Mouse (Mus musculus): Measurements from ENCODE around the gene Hmbs. TPM values are rescaled to one million over a fixed set of nuclear protein-coding genes. Genes with fewer than 3 reads are reported as not detected.
"Not testable (repeated sequence)": the region's sequence is repeated elsewhere in the genome, so short reads cannot be mapped to it uniquely, and the experiment has no call there.

Hmbs gene
- polyA plus RNA-seq, 1 experiment = 331 TPM

DNA sequence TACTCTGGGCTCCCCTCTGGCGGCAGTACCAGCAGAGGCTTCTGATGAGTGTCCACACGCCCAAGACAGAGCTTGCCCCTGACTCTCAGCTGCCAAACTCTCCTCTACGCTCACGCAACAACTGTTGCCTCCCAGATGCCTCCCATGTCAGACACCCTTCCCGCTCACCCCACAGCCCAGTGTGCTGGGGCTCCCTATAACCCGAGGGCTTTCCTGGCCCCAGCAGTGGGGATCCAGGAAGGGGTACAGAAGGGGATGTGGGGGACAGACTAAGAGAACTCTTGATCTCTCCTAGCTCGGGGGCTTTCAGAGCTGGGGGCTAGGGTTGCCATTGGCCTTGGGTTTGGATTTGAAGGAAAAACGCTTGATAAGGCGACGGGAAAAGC is 33.3 kb downstream of the Hmbs start:
- Histone ChIP-seq H3K27me3 (ENCODE audit: control insufficient read depth) (no peaks in the 10 kb centered on the region), H3K4me1 (ENCODE audit: control insufficient read depth) (peaks cover 37% of the 10 kb centered on the region), H3K4me3 (replicated peaks) (no peak overlapping the region), H3K9me3 (ENCODE audit: control insufficient read depth, low read length) (no peaks in the 10 kb centered on the region), H3K36me3 (ENCODE audit: control insufficient read depth) (peaks cover 77% of the 10 kb centered on the region)
- TF ChIP-seq TAL1 (IDR thresholded peaks at IDR 0.05; ENCODE audit: low read length) = no peak
- TF ChIP-seq GATA1 (IDR thresholded peaks at IDR 0.05; ENCODE audit: low read length) = no peak

DNA sequence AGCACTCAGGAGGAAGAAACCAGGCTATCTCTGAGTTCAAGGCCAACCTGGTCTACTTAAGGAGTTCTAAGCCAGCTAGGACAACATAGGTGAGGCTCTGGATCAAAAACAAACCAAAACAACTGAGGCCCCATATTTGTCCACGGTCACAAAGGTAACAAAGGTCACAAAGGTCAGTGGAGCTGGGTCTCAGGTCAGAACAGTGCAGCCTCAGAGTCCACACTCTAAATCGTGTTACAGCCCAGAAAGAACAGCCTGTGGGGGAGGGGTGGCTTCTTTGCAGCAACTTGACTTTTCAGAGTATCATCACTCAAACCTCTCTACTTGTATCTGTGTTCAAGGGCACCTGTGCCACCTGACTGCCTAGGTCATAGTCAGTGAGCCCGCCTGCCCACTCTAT is 34.3 kb downstream of the Hmbs start:
- no peak for TF ChIP-seq GATA1 (IDR thresholded peaks at IDR 0.05; ENCODE audit: low read length)
- TF ChIP-seq TAL1 (IDR thresholded peaks at IDR 0.05; ENCODE audit: low read length) = no peak
- no peaks in the 10 kb centered on the region for H3K27me3 ChIP-seq (ENCODE audit: control insufficient read depth)
- no peaks in the 10 kb centered on the region for H3K9me3 ChIP-seq (ENCODE audit: control insufficient read depth, low read length)
- no peak overlapping the region for H3K4me3 ChIP-seq (replicated peaks)
- peaks cover 38% of the 10 kb centered on the region for H3K4me1 ChIP-seq (ENCODE audit: control insufficient read depth)
- peaks cover 67% of the 10 kb centered on the region for H3K36me3 ChIP-seq (ENCODE audit: control insufficient read depth)

DNA sequence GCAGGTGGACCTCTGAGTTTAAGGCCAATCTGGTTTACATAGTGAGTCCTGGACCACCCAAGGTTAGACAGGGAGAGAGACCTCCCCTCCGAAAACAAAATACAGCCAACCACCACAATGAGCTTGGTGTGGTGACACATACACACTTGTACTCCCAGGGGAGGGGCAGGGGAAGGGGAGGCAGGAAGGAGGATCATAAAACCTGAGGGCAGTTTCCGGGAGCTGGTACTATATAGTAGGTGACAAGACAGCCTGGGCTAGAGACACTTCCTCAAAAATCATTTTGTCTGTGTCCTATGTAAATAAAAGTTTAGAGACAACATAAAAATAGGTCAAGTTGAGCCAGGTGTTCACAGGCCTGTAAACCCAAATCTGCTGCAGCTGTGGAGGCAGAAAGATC is 36.8 kb downstream of the Hmbs start:
- peaks cover 52% of the 10 kb centered on the region for H3K4me1 ChIP-seq (ENCODE audit: control insufficient read depth)
- H3K4me3 ChIP-seq (replicated peaks) = no peak overlapping the region
- peaks cover 63% of the 10 kb centered on the region for H3K36me3 ChIP-seq (ENCODE audit: control insufficient read depth)
- no peaks in the 10 kb centered on the region for H3K9me3 ChIP-seq (ENCODE audit: control insufficient read depth, low read length)
- no peaks in the 10 kb centered on the region for H3K27me3 ChIP-seq (ENCODE audit: control insufficient read depth)
- TF ChIP-seq GATA1 (IDR thresholded peaks at IDR 0.05; ENCODE audit: low read length) (no peak), TAL1 (IDR thresholded peaks at IDR 0.05; ENCODE audit: low read length) (no peak)

DNA sequence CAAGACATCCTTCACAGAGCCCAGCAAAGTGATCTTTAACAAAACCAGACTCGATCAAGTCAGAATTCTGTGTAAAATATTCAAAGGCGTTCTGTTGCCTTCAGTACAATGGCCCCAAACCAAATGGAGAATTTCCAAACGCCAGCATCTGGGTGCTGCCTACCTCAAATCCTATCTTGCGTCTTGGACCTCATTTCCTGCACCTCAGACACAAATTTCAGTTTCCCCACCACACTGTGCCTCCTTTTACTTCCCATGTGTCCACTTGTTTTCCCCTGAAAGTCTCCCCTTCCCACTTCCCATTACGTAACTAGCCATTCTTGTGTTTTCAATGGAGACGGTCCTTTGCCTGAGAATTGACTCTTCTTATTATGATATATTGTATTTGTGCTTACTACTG is 37.5 kb downstream of the Hmbs start:
- no peaks in the 10 kb centered on the region for H3K27me3 ChIP-seq (ENCODE audit: control insufficient read depth)
- H3K9me3 ChIP-seq (ENCODE audit: control insufficient read depth, low read length) = no peaks in the 10 kb centered on the region
- TF ChIP-seq GATA1 (IDR thresholded peaks at IDR 0.05; ENCODE audit: low read length) (no peak), TAL1 (IDR thresholded peaks at IDR 0.05; ENCODE audit: low read length) (no peak)
- peaks cover 51% of the 10 kb centered on the region for H3K4me1 ChIP-seq (ENCODE audit: control insufficient read depth)
- H3K36me3 ChIP-seq (ENCODE audit: control insufficient read depth) = peaks cover 64% of the 10 kb centered on the region
- peak overlapping the region; percentile 26 for H3K4me3 ChIP-seq (replicated peaks)

DNA sequence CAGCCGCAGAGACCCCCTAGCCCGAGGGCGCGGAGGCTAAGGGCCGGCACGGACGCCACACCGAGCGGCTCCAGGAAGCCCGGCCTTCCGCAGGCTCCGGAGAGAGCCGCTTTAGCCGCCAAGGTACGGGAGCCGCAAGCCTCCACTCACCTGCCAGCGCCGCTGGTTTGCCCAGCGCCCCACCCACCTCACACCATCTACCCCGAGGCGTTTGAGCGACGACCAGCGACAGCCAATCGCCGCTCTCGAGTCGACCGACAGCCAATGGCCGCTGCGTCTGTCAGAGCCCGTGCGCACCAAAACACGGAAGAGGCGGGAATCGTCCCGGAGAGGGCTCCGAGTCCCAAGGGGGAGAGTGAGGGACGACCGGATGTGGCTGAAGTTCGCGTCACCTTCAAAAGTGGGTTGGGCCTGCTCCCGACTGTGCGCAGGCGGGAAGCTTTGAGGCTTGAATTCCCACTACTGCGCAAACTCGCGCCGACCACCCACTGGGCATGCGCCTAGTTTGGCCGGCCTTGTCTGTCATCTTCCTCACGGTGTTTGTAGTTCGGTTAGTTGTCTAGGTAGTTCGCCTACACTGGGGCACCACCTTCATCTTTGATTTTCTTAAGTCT is 38.5 kb downstream of the Hmbs start, which contains the start of gene Hinfp:
TSS of gene Hinfp (minus strand) at position 206 of the 614 bp plus-strand sequence.
- Histone ChIP-seq H3K9me3 (ENCODE audit: control insufficient read depth, low read length) (no peaks in the 10 kb centered on the region), H3K4me3 (replicated peaks) (peak within 1 kb of the TSS; percentile 97), H3K27me3 (ENCODE audit: control insufficient read depth) (no peaks in the 10 kb centered on the region), H3K4me1 (ENCODE audit: control insufficient read depth) (peaks cover 47% of the 10 kb centered on the region), H3K36me3 (ENCODE audit: control insufficient read depth) (peaks cover 64% of the 10 kb centered on the region)
- no peak for TF ChIP-seq TAL1 (IDR thresholded peaks at IDR 0.05; ENCODE audit: low read length)
- no peak for TF ChIP-seq GATA1 (IDR thresholded peaks at IDR 0.05; ENCODE audit: low read length)

DNA sequence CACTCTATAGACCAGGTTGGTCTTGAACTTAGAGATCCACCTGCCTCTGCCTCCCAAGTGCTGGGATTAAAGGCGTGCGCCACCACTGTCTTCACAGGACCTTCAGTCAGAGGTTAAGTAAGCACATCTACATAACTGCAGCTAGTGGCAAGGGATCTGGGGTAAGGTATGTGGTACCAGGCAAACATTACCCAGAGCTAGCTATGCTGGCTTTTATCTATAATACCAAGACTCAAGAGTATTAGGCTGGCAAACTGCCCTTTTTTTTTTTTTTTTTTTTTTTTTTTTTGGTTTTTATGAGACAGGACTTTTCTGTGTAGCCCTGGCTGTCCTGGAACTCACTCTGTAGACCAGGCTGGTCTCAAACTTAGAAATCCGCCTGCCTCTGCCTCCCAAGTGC is 44.0 kb downstream of the Hmbs start:
- not testable (repeated sequence) for H3K4me3 ChIP-seq (replicated peaks); H3K9me3 ChIP-seq (ENCODE audit: control insufficient read depth, low read length); H3K27me3 ChIP-seq (ENCODE audit: control insufficient read depth)
- H3K4me1 ChIP-seq (ENCODE audit: control insufficient read depth) = peaks cover 25% of the 10 kb centered on the region
- H3K36me3 ChIP-seq (ENCODE audit: control insufficient read depth) = peaks cover 92% of the 10 kb centered on the region

DNA sequence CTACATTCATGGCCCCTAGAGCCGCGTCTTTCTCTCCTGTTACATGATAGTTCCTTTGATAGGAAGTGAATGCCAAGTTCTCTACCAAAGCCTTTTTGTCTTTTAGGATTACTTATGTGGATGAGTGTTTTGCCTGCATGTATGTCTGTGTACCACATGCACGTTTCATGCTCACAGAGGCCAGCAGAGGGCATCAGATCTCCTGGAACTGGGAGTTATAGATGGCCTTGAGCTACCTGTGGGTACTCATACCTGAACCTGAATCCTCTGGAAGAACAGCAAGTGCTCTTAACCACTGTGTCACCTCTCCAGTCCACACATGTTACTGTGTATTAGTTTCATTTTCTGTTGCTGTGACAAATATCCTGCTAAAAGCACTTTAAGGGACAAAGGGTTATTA is 51.5 kb downstream of the Hmbs start:
- peaks cover 12% of the 10 kb centered on the region for H3K9me3 ChIP-seq (ENCODE audit: control insufficient read depth, low read length)
- no peak for TF ChIP-seq TAL1 (IDR thresholded peaks at IDR 0.05; ENCODE audit: low read length)
- no peak for TF ChIP-seq GATA1 (IDR thresholded peaks at IDR 0.05; ENCODE audit: low read length)
- peaks cover 51% of the 10 kb centered on the region for H3K4me1 ChIP-seq (ENCODE audit: control insufficient read depth)
- no peak overlapping the region for H3K4me3 ChIP-seq (replicated peaks)
- no peaks in the 10 kb centered on the region; the same call in 1 of the 2 replicates for H3K27me3 ChIP-seq (ENCODE audit: control insufficient read depth)
- peaks cover 85% of the 10 kb centered on the region for H3K36me3 ChIP-seq (ENCODE audit: control insufficient read depth)

DNA sequence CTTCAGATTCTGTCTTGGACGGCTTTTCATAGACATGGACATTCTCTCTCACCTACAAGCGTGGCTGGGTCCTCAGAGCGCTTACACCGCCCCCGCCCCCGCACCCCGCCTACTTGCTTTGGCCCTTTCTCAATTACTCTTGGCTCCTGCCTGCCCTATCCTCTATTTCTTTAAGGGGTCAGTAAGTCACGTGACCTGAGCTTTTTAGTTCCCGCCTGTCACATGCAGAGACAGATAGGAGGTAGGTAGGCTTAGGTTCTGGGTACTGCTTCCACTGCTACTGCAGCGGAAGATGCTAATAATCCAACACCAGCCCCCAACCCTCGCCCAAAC is 55.1 kb downstream of the Hmbs start:
- H3K4me3 ChIP-seq (replicated peaks) = peak overlapping the region; percentile 100
- peaks cover 2% of the 10 kb centered on the region; the same call in 1 of the 2 replicates for H3K27me3 ChIP-seq (ENCODE audit: control insufficient read depth)
- peaks cover 12% of the 10 kb centered on the region for H3K9me3 ChIP-seq (ENCODE audit: control insufficient read depth, low read length)
- TF ChIP-seq TAL1 (IDR thresholded peaks at IDR 0.05; ENCODE audit: low read length) (no peak), GATA1 (IDR thresholded peaks at IDR 0.05; ENCODE audit: low read length) (no peak)
- peaks cover 83% of the 10 kb centered on the region for H3K4me1 ChIP-seq (ENCODE audit: control insufficient read depth)
- peaks cover 81% of the 10 kb centered on the region for H3K36me3 ChIP-seq (ENCODE audit: control insufficient read depth)

DNA sequence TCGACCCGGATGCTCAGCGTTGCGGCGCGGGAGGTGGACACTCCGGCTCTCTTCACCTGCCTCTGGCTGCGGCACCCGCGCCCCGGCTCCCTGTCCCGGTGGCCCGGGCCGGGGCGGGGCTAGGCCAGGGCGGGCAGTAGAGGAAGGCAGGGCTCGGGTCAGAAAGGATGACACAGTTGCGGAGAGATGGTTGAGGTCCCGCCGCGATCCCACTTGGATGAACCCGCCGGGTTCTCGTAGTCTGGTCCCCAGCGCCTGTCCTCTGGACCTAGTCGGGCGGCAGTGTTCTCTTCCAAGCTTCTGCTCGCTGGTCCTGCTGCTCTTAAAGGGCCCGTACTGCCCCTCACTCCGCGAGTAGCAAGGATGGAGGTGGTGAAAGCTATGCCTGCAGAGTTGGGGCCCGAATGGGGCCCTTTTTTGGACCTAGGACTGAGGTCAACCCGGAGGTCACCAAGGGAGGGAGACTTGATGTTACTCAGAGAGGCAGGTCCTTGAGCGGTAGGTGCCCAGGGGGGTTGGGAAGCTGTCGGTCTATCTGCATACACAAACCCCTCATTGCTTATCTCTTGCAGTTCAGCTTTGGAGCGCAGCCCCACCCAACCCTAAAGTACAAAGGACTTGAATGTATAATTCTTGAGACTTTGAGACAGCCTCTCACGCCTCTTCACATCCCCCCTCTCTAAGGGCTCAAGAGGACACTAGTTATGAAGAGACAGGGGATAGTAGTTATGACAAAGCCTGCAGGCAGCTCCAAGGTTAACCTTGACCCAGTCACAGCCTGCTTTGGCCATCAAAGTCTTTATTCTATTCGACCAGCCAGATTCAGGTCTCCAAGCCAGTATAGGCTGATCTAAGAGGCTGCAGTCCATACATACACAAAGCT is 55.7 kb downstream of the Hmbs start, which contains the start of gene Abcg4:
TSS of gene Abcg4 (minus strand) at position 540 of the 883 bp plus-strand sequence.
- Histone ChIP-seq H3K36me3 (ENCODE audit: control insufficient read depth) (peaks cover 81% of the 10 kb centered on the region), H3K9me3 (ENCODE audit: control insufficient read depth, low read length) (peaks cover 12% of the 10 kb centered on the region), H3K4me3 (replicated peaks) (peak within 1 kb of the TSS; percentile 100), H3K27me3 (ENCODE audit: control insufficient read depth) (peaks cover 2% of the 10 kb centered on the region; the same call in 1 of the 2 replicates), H3K4me1 (ENCODE audit: control insufficient read depth) (peaks cover 88% of the 10 kb centered on the region)
- TF ChIP-seq TAL1 (IDR thresholded peaks at IDR 0.05; ENCODE audit: low read length) (peak; percentile 67), GATA1 (IDR thresholded peaks at IDR 0.05; ENCODE audit: low read length) (peak; percentile 79)
